Mouse (Mus musculus): ENCODE measurements at regions not wholly inside any gene's neighbourhood (a gene's known extent, or its start where the extent isn't known, plus 50 kb on each side); places are given as distances from the start of the nearest gene placed in this dataset.

DNA sequence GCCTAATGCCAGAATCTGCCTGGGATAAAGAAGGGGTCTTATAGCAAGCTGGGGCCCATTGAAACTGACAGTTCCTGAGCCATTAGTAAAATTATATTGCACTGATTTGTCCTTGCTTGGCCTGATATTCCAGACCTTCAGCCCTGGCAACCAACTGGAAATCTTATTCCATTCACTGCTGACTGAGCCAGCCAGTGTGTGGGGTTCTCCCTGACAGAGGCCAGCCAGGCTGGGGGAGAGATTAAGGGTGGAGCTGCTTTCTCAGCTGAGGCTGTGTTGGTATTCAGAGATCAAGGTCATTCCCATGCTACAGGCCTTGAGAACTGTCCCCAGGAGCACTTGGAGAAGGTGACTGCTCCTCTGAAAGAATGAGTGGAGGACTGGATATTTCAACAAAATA is 226.9 kb downstream of the Ar start:
- DNase-seq (ENCODE audit: low spot score in 2 of 2), result no peak

DNA sequence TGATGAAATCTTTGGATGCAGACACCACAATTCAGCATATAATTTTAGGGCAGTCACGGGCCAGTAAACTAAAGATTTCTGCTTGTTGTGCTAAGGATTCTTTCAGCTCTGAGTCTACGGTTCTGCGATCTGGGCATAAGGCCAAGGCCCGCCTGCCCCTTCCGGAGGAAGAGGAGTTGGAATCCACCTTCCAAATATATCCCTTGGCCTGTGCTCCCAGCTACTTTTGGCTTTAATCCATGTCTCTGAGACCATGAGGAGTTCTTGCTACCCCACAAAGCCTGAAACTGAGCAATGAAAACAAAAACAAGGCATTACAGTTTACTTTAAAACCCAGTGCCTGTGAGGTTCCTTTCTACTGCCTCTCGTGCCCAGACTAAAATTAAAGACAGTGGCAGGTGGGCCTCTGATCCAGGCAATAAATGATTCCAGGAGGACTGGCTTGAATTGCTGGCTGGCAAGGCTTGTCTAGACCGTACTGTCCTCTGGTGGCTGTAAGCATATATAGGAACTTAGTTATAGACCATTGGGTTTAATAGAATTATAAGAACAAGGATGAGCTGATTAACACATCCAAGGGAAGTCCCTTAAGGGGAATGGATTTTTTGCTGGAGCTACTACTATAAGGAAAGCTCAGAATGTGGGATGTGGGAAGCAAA is 231.8 kb downstream of the Ar start:
- peak in 1 of 2 experiments; percentile 10 for DNase-seq (ENCODE audit: low spot score in 2 of 2)

DNA sequence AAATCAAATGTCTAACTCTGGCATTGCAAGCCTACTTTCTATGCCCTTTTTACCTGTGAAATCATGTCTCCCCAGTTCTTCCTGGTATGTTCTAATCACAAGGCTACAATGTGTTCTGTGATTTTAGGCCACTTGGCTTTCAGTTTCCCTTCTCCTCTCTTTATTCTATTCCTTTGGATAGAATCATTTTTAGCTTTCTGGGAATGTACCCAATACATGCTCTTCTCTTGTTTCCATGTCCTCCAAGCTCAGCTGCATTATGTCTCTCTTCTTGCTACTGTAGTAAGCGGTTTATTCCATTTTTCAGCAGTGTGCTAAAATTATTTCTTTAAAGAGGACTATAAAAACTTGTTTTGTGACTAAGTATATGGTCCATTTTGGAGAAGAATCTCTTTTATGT is 235.4 kb downstream of the Ar start:
- no peak for DNase-seq (ENCODE audit: low spot score in 2 of 2)

DNA sequence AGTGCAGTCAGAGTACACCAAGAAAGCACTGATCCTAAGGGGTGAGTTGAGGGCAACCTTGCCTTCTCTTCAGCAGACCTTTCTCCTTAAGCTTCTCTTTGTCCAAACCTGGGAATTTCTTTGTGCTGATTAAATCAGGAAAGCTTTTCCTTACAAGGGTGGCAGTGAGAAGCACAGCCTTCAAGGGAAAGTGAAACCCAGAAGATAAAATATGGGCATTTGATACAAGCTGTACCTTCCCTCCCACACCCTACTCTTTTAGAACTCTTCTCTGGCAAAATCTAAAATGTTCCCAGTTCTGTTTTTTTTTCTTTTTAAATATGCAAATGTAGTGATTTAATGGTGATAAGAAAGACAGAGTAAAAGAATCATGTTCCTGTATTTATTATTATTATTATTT is 243.8 kb downstream of the Ar start:
- DNase-seq (ENCODE audit: low spot score in 2 of 2), result no peak

DNA sequence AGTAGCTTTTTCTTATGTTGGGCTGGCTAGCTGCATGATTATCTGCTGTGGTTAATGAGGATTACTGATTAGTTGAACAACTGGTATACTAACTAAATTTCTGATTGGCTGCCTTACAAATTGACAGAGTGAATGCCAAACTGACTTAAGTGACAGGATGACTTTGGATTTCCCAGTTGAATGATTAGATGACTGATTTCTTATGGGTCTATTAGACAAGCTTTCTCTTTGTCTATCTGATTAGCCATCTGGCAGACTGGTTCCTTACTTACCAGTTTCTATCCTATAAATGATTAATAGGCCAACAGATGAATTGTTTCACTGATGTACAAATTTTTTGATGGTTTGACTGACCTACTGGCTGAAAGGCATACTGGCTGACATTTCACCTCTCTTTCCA is 260.5 kb downstream of the Ar start:
- no peak for DNase-seq (ENCODE audit: low spot score in 2 of 2)

DNA sequence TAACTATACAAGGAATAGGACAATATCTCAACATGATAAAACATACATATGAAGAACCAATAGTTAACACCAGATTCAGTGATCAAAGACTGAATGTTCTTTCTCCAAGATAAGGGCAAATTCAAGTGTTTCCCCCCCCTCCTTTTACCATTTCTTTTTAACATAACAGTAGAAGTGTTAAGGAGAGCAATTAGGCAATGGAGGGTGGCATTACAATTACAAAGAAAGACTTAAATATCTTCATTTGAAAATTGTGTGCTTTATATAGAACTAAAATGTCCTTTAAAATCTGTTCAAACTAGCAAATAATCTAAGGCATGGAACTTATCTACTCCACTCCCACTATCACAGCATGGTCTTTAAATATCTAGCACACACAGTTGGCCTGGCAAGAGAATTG is 270.9 kb downstream of the Ar start:
- DNase-seq (ENCODE audit: low spot score in 2 of 2), result no peak

DNA sequence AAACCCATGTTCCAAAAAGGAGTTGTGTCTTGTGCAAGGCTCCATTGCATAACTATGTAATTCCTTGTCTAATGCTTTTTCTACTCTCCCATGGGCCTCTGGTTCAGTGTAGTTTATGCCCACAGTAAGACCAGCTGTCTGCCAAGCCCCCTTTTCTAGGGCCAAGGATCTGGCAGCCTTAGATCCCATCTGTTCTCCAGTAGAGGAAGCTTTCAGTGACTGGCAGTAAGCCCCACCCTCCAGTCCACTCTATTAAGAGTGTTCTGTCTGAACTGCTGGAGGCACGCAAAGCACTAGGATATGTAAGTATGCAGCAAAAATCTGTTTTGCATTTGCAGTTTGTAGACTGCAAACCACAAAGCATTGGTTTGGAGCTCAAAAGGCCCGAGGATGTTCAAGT is 303.5 kb downstream of the Ar start:
- no peak for DNase-seq (ENCODE audit: low spot score in 2 of 2)

DNA sequence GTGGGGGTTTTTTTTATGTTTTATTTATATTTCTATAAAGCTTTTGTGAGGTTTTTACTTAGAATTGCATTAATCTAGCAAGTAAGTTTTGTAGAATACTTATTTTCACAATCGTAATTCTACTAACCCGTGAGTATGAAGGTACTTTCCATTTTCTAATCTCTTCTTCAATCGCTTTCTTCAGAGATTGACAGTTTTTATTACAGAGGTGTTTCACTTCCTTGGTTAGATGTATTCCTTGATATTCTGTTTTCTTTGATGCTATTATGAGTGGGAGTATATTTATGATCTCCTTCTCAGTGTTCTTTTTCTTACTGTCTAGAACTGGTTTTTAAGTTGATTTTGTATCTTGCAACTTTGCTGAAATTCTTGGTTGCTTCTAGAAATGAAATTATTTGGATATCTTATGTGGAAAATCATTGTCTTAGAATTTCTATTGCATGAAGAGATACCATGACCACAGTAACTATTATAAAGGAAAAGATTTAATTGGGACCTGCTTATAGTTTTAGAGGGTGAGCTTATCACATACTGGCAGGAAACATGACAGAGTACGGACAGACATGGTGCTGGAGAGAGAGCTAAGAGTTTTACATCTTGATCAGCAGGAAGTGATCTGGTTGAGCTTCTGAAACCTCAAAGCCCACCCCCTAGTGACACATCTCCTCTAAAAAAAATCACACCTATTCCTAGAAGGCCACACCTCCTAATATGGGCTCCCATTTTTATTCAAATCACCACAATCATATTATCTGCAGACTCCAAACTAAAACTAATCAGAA is 328.1 kb downstream of the Ar start:
- DNase-seq (ENCODE audit: low spot score in 2 of 2), result no peak
